Mouse (Mus musculus) hindbrain, embryonic 15.5 days (tissue): ENCODE data around the gene Tnfrsf9. TPM values are rescaled to one million over a fixed set of nuclear protein-coding genes. Genes with fewer than 3 reads are reported as not detected.

Source experiments
- ATAC-seq: fragments of 200-750 bp; cut with Nextera tagmentation; 2 replicates; pipeline ENCODE4 v1.8.0; 2017; ENCODE audit warnings: low read depth, moderate number of reproducible peaks, moderate TSS enrichment; ENCODE audit not compliant: low FRiP score
- H3K27ac ChIP-seq: fragments of 300-500 bp; sonication (generic); replicated peaks from 2 replicates; pipeline ENCODE4 v1.5.1; 2015; ENCODE audit warnings: mild to moderate bottlenecking, inconsistent platforms
- H3K27me3 ChIP-seq: fragments of 300-500 bp; sonication (generic); 2 replicates; pipeline ENCODE4 v1.6.1; 2015; ENCODE audit warnings: control low read depth, inconsistent platforms
- H3K36me3 ChIP-seq: fragments of 300-500 bp; sonication (generic); 2 replicates; pipeline ENCODE4 v1.6.1; 2015; ENCODE audit warnings: control low read depth, inconsistent platforms
- H3K4me1 ChIP-seq: fragments of 300-500 bp; sonication (generic); replicated peaks from 2 replicates; pipeline ENCODE4 v1.6.1; 2015; ENCODE audit warnings: control low read depth, inconsistent platforms
- H3K4me2 ChIP-seq: fragments of 300-500 bp; sonication (generic); 2 replicates; pipeline ENCODE4 v1.6.1; 2015; ENCODE audit warnings: moderate library complexity, mild to moderate bottlenecking, inconsistent platforms
- H3K4me3 ChIP-seq: fragments of 300-500 bp; sonication (generic); 2 replicates; pipeline ENCODE4 v1.5.1; 2015; ENCODE audit warnings: mild to moderate bottlenecking, inconsistent platforms
- H3K9ac ChIP-seq: fragments of 300-500 bp; sonication (generic); 2 replicates; pipeline ENCODE4 v1.6.1; 2015; ENCODE audit warnings: inconsistent platforms
- H3K9me3 ChIP-seq: fragments of 300-500 bp; sonication (generic); 2 replicates; pipeline ENCODE4 v1.6.1; 2016; ENCODE audit warnings: control low read depth, inconsistent platforms
- WGBS: fragments of 180-500 bp; shearing (Covaris S2); methylation state at CpG from one replicate; pipeline ENCODE4 v1.1.7; 2015; 5-methylcytosine and 5-hydroxymethylcytosine counted together
- polyA plus RNA-seq: library from polyadenylated mRNA; unstranded; fragments of >200 nt; fragmentation: Nextera tagmentation; extraction: Ambion mirVana; gene quantifications from 2 replicates; pipeline ENCODE4 v1.2.1, GENCODE M21; 2015

Tnfrsf9 gene
- polyA plus RNA-seq, 1 experiment from 2014 or later: 0.34 TPM

GRCm38 (mm10) chr4:150917336-150918027 is 3.1 kb downstream of the Tnfrsf9 start:
- no peaks in the 10 kb centered on the region for H3K9me3 ChIP-seq
- H3K4me1 ChIP-seq: peaks cover 20% of the 10 kb centered on the region
- ATAC-seq: no peak

GRCm38 (mm10) chr4:150921206-150921605 is 6.8 kb downstream of the Tnfrsf9 start:
- WGBS: 86% methylated on average over 8 of the region's 8 CpGs
- no peak overlapping the region for H3K27ac ChIP-seq
- H3K27me3 ChIP-seq: no peaks in the 10 kb centered on the region
- H3K36me3 ChIP-seq: no peaks in the 10 kb centered on the region
- H3K9me3 ChIP-seq: no peaks in the 10 kb centered on the region
- no peak for ATAC-seq
- no peaks in the 10 kb centered on the region for H3K4me1 ChIP-seq
- no peak overlapping the region for H3K9ac ChIP-seq
- no peak overlapping the region for H3K4me2 ChIP-seq
- H3K4me3 ChIP-seq: no peak overlapping the region

More at GRCm38 (mm10) chr4:150917336-150918027, 3.1 kb downstream of the Tnfrsf9 start:
- 71% methylated on average over 8 of the region's 8 CpGs for WGBS
- Histone ChIP-seq H3K4me3 (no peak overlapping the region), H3K4me2 (no peak overlapping the region), H3K36me3 (no peaks in the 10 kb centered on the region), H3K9ac (no peak overlapping the region), H3K27ac (no peak overlapping the region), H3K27me3 (no peaks in the 10 kb centered on the region)

GRCm38 (mm10) chr4:150924308-150924707 is 9.9 kb downstream of the Tnfrsf9 start:
- WGBS: 88% methylated on average over 13 of the region's 13 CpGs
- Histone ChIP-seq H3K9ac (no peak overlapping the region), H3K36me3 (no peaks in the 10 kb centered on the region), H3K4me3 (no peak overlapping the region), H3K27ac (no peak overlapping the region), H3K9me3 (no peaks in the 10 kb centered on the region), H3K4me1 (no peaks in the 10 kb centered on the region; the same call in 1 of the 2 replicates), H3K4me2 (no peak overlapping the region), H3K27me3 (no peaks in the 10 kb centered on the region)
- ATAC-seq: no peak

- Histone ChIP-seq H3K9ac (no peak overlapping the region), H3K4me3 (no peak overlapping the region), H3K27me3 (no peaks in the 10 kb centered on the region), H3K4me1 (no peaks in the 10 kb centered on the region; the same call in 1 of the 2 replicates), H3K4me2 (no peak overlapping the region), H3K27ac (no peak overlapping the region), H3K36me3 (no peaks in the 10 kb centered on the region), H3K9me3 (no peaks in the 10 kb centered on the region)
- no peak for ATAC-seq
- 88% methylated on average over 6 of the region's 6 CpGs for WGBS
Measured at GRCm38 (mm10) chr4:150924936-150925335, 10.6 kb downstream of the Tnfrsf9 start.

DNA sequence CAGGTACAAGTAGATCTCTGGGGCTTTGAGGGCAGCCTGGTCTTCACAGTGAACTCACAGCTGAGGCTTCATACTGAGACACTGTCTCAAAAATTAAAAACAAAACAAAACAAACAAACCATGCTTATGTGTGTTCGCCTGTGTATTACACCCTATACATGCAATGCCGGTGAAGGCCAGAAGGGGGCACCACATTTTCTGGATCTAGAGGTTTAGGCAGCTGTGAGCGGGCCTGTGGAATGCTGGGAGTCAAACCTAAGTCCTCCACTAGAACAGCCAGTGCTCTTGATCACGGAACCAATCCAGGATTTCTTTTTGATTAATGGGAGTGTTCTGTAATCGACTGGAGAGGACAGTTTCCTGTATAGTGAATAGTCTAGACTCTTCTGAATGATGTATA is 11.6 kb downstream of the Tnfrsf9 start:
- WGBS: 55% methylated on average over 5 of the region's 5 CpGs
- H3K4me1 ChIP-seq: no peaks in the 10 kb centered on the region; the same call in 1 of the 2 replicates
- H3K4me2 ChIP-seq: no peak overlapping the region
- H3K4me3 ChIP-seq: no peak overlapping the region
- no peaks in the 10 kb centered on the region for H3K9me3 ChIP-seq
- no peak overlapping the region for H3K9ac ChIP-seq
- no peaks in the 10 kb centered on the region for H3K36me3 ChIP-seq
- no peak overlapping the region for H3K27ac ChIP-seq
- ATAC-seq: no peak
- H3K27me3 ChIP-seq: no peaks in the 10 kb centered on the region

- H3K36me3 ChIP-seq: no peaks in the 10 kb centered on the region
- H3K9me3 ChIP-seq: no peaks in the 10 kb centered on the region
- H3K27me3 ChIP-seq: no peaks in the 10 kb centered on the region
- no peak overlapping the region for H3K4me2 ChIP-seq
- ATAC-seq: no peak
- H3K4me1 ChIP-seq: no peaks in the 10 kb centered on the region; the same call in 1 of the 2 replicates
- WGBS: 50% methylated on average over 14 of the region's 14 CpGs
- no peak overlapping the region for H3K4me3 ChIP-seq
- no peak overlapping the region for H3K27ac ChIP-seq
- no peak overlapping the region for H3K9ac ChIP-seq
Measured at GRCm38 (mm10) chr4:150926924-150927705, 12.8 kb downstream of the Tnfrsf9 start.

GRCm38 (mm10) chr4:150927789-150928188 is 13.4 kb downstream of the Tnfrsf9 start:
- no peaks in the 10 kb centered on the region for H3K36me3 ChIP-seq
- ATAC-seq: no peak
- H3K27me3 ChIP-seq: no peaks in the 10 kb centered on the region
- H3K4me1 ChIP-seq: no peaks in the 10 kb centered on the region; the same call in 1 of the 2 replicates
- no peak overlapping the region for H3K4me2 ChIP-seq
- no peak overlapping the region for H3K27ac ChIP-seq
- H3K4me3 ChIP-seq: no peak overlapping the region
- 70% methylated on average over 10 of the region's 10 CpGs for WGBS
- H3K9me3 ChIP-seq: no peaks in the 10 kb centered on the region
- H3K9ac ChIP-seq: no peak overlapping the region

DNA sequence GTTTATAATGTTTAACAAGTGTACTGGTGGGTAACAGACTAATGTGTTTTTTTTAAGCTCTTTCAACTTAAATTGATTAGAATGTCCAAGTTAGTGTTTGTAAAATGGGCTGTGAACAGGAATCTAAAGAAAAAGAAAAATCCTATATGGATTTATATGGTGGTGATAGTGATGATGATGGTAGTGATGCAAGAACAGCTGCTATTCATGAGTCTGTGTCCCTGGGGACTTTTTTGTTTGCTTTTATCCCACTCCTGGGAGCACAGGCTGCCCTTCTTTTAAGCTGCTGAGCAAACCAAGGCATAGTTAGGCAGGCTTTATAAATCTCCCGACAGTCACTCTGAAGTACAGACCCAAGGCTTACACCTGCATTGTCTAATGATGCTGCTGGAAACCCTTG is 19.1 kb downstream of the Tnfrsf9 start:
- H3K4me3 ChIP-seq: no peak overlapping the region
- H3K9me3 ChIP-seq: no peaks in the 10 kb centered on the region
- H3K4me1 ChIP-seq: no peaks in the 10 kb centered on the region
- ATAC-seq: no peak
- no peak overlapping the region for H3K27ac ChIP-seq
- no peak overlapping the region for H3K4me2 ChIP-seq
- H3K9ac ChIP-seq: no peak overlapping the region
- WGBS: 82% methylated on average over 1 of the region's 1 CpGs
- H3K27me3 ChIP-seq: no peaks in the 10 kb centered on the region
- no peaks in the 10 kb centered on the region for H3K36me3 ChIP-seq

DNA sequence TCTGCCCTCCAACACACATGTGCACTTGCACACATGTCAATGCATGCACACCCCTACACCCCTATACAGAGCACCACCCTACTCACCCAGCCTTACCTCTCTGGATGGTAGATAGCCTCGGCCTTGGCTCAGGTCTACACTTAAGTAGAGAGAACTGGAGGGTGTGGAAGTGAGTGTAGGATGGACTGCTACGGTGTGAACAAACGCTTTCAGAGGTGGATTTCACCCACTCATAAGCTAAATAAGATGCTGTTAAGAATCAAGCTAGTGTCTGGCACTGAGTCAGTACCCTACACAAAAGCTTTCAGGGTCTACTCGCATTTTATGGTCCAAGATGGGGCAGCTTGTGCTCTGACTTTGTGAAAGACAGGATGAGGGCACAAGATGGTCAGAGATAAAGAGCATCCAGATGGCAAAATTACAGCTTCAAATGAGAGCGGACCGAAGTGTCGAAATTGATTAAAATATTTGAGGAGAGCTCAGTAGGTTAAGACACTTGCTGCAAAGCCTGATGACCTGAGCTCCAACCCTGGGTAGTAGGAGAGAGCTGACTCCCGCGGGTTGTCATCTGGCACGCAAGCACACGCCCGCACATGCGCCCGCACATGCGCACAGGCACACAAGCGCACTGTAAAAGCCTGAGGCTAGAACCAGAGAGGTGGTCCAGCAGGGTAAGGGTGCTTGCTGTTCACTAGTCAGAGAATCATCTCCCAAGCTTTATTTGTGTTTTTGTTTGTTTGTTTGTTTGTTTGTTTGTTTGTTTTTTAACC is 23.1 kb downstream of the Tnfrsf9 start:
- no peak for ATAC-seq
- WGBS: 81% methylated on average over 16 of the region's 16 CpGs
- Histone ChIP-seq H3K4me1 (no peaks in the 10 kb centered on the region), H3K9ac (no peak overlapping the region), H3K4me3 (no peak overlapping the region), H3K9me3 (no peaks in the 10 kb centered on the region), H3K27ac (no peak overlapping the region), H3K27me3 (no peaks in the 10 kb centered on the region), H3K36me3 (no peaks in the 10 kb centered on the region), H3K4me2 (peak overlapping the region; percentile 16)

DNA sequence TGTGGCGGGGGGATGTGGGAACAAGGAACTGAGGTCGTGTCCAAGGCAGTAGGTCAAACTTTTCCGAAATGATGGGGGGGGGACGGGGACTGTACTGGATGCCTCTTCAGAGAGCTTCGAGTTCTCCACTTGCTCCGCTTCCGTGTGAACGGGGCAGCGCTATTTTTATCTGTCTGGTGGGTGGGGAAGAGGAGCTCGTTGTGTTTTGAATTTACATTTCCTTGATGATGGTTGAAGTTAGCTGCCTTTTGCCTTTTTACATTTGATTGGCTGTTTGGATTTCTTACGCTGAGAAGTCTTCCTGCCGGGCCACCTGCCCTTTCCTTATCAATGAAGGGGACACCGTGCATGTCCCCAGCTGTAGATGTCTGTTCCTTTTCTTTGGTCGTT is 23.7 kb downstream of the Tnfrsf9 start:
- H3K36me3 ChIP-seq: no peaks in the 10 kb centered on the region
- H3K4me2 ChIP-seq: peak overlapping the region; percentile 16
- H3K9me3 ChIP-seq: no peaks in the 10 kb centered on the region
- no peaks in the 10 kb centered on the region for H3K27me3 ChIP-seq
- 60% methylated on average over 14 of the region's 14 CpGs for WGBS
- H3K9ac ChIP-seq: no peak overlapping the region
- H3K4me3 ChIP-seq: no peak overlapping the region
- no peak for ATAC-seq
- no peaks in the 10 kb centered on the region for H3K4me1 ChIP-seq
- no peak overlapping the region for H3K27ac ChIP-seq

- H3K36me3 ChIP-seq: no peaks in the 10 kb centered on the region
- no peaks in the 10 kb centered on the region for H3K9me3 ChIP-seq
- no peak overlapping the region for H3K27ac ChIP-seq
- no peak overlapping the region for H3K4me2 ChIP-seq
- ATAC-seq: no peak
- no peak overlapping the region for H3K4me3 ChIP-seq
- 62% methylated on average over 13 of the region's 13 CpGs for WGBS
- H3K9ac ChIP-seq: no peak overlapping the region
- no peaks in the 10 kb centered on the region for H3K4me1 ChIP-seq
- no peaks in the 10 kb centered on the region for H3K27me3 ChIP-seq
Measured at GRCm38 (mm10) chr4:150939991-150940651, 25.8 kb downstream of the Tnfrsf9 start.
